Mouse (Mus musculus) midbrain, embryonic 12.5 days (tissue): ENCODE results near the gene Ubr7. TPM values are rescaled to one million over a fixed set of nuclear protein-coding genes. Genes with fewer than 3 reads are reported as not detected.

Experiments
- ATAC-seq: fragments of 200-750 bp; cut with Nextera tagmentation; 2 replicates; pipeline ENCODE4 v1.8.0; 2017; ENCODE audit warnings: low read depth, moderate TSS enrichment, moderate library complexity; ENCODE audit not compliant: low FRiP score
- H3K27ac ChIP-seq: fragments of 300-500 bp; sonication (generic); replicated peaks from 2 replicates; pipeline ENCODE4 v1.5.1; 2016; ENCODE audit warnings: mild to moderate bottlenecking
- H3K27me3 ChIP-seq: fragments of 300-500 bp; sonication (generic); 2 replicates; pipeline ENCODE4 v1.6.1; 2016; ENCODE audit warnings: mild to moderate bottlenecking
- H3K36me3 ChIP-seq: fragments of 300-500 bp; sonication (generic); 2 replicates; pipeline ENCODE4 v1.6.1; 2016
- H3K4me1 ChIP-seq: fragments of 300-500 bp; sonication (generic); 2 replicates; pipeline ENCODE4 v1.6.1; 2016
- H3K4me2 ChIP-seq: fragments of 300-500 bp; sonication (generic); replicated peaks from 2 replicates; pipeline ENCODE4 v1.6.1; 2016; ENCODE audit warnings: mild to moderate bottlenecking, moderate library complexity
- H3K4me3 ChIP-seq: fragments of 300-500 bp; sonication (generic); 2 replicates; pipeline ENCODE4 v1.5.1; 2016; ENCODE audit warnings: mild to moderate bottlenecking
- H3K9ac ChIP-seq: fragments of 300-500 bp; sonication (generic); replicated peaks from 2 replicates; pipeline ENCODE4 v1.6.1; 2016; ENCODE audit warnings: mild to moderate bottlenecking, moderate library complexity
- H3K9me3 ChIP-seq: fragments of 300-500 bp; sonication (generic); 2 replicates; pipeline ENCODE4 v1.6.1; 2016; ENCODE audit warnings: mild to moderate bottlenecking
- WGBS: fragments of 180-500 bp; shearing (Covaris S2); methylation state at CpG from one replicate; pipeline ENCODE4 v1.1.7; 2016; 5-methylcytosine and 5-hydroxymethylcytosine counted together
- polyA plus RNA-seq: library from polyadenylated mRNA; unstranded; fragments of >200 nt; fragmentation: Nextera tagmentation; extraction: Ambion mirVana; gene quantifications from 2 replicates; pipeline ENCODE4 v1.2.1, GENCODE M21; 2016

Gene Ubr7
- polyA plus RNA-seq, 1 experiment from 2014 or later = 54.1 TPM

DNA sequence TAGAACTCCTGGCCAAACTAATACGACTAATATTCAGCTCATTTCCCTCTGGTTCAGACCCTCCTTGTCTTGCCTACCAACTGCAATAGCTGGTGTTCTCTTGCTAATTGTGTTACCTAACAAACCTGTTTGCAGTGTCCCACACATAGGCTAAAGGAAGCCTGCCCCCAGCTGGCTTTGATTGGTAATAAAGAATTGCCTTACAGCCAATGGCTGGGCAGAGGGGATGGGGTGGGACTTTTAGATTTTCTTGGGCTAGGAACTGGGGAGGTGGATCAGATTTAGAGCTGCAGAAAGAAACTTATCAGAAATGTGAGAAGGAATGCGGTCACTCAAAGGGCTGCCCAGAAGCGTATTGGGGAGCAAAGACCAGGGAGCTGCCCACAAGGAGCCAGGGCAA lies 21.7 kb downstream of the Ubr7 start:
- WGBS = 59% methylated on average over 3 of the region's 3 CpGs

GRCm38 (mm10) chr12:102782841-102783240 lies 25.1 kb downstream of the Ubr7 start:
- no peak for ATAC-seq
- H3K4me1 ChIP-seq = no peaks in the 10 kb centered on the region
- H3K27ac ChIP-seq = no peak overlapping the region
- peaks cover 37% of the 10 kb centered on the region for H3K36me3 ChIP-seq
- no peak overlapping the region for H3K4me2 ChIP-seq
- H3K9me3 ChIP-seq = no peaks in the 10 kb centered on the region
- no peak overlapping the region for H3K4me3 ChIP-seq
- 91% methylated on average over 5 of the region's 5 CpGs for WGBS
- no peak overlapping the region for H3K9ac ChIP-seq
- H3K27me3 ChIP-seq = no peaks in the 10 kb centered on the region

More for the DNA sequence above, 21.7 kb downstream of the Ubr7 start:
- ATAC-seq = 0 out of 2 replicates have a peak, but pooled peaks have one; percentile 41
- Histone ChIP-seq H3K36me3 (peaks cover 40% of the 10 kb centered on the region), H3K27ac (no peak overlapping the region), H3K4me1 (no peaks in the 10 kb centered on the region), H3K27me3 (no peaks in the 10 kb centered on the region), H3K9ac (no peak overlapping the region), H3K4me2 (no peak overlapping the region), H3K9me3 (no peaks in the 10 kb centered on the region), H3K4me3 (no peak overlapping the region)

- no peak overlapping the region for H3K4me2 ChIP-seq
- H3K27me3 ChIP-seq = no peaks in the 10 kb centered on the region
- no peak overlapping the region for H3K9ac ChIP-seq
- no peak overlapping the region for H3K4me3 ChIP-seq
- H3K9me3 ChIP-seq = no peaks in the 10 kb centered on the region
- WGBS = 90% methylated on average over 19 of the region's 19 CpGs
- H3K4me1 ChIP-seq = no peaks in the 10 kb centered on the region
- no peak overlapping the region for H3K27ac ChIP-seq
- peaks cover 49% of the 10 kb centered on the region for H3K36me3 ChIP-seq
- no peak for ATAC-seq
Measured at GRCm38 (mm10) chr12:102784899-102785592, 27.3 kb downstream of the Ubr7 start.

DNA sequence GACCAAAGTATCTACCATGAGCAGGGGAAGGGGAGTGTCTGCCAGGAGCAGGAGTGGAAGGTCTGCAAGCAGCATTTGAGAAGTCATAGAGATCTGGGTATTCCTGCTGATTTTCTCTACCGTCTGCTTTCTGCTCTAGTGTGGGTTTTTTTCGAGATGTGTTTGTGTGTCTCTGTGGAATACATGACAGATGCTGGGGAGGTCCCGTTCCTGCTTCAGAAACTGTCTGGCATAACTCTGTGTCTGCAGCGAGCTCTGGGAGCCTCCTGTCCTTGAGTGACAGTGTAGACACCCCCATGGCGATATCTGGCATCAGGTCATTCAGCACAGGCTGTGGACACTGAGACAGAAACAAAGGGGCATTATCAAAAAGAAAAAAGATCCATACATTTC lies 27.8 kb downstream of the Ubr7 start:
- Histone ChIP-seq H3K4me3 (no peak overlapping the region), H3K9ac (no peak overlapping the region), H3K4me2 (no peak overlapping the region), H3K27me3 (no peaks in the 10 kb centered on the region), H3K36me3 (peaks cover 54% of the 10 kb centered on the region), H3K9me3 (no peaks in the 10 kb centered on the region), H3K4me1 (no peaks in the 10 kb centered on the region), H3K27ac (no peak overlapping the region)
- no peak for ATAC-seq
- WGBS = 87% methylated on average over 5 of the region's 5 CpGs

GRCm38 (mm10) chr12:102787927-102788326 lies 30.2 kb downstream of the Ubr7 start:
- Histone ChIP-seq H3K36me3 (peaks cover 76% of the 10 kb centered on the region), H3K9me3 (no peaks in the 10 kb centered on the region)
- ATAC-seq = no peak

GRCm38 (mm10) chr12:102799528-102799927 lies 41.8 kb downstream of the Ubr7 start:
- H3K4me3 ChIP-seq = no peak overlapping the region
- H3K9me3 ChIP-seq = no peaks in the 10 kb centered on the region
- no peak overlapping the region for H3K4me2 ChIP-seq
- H3K36me3 ChIP-seq = peaks cover 10% of the 10 kb centered on the region; the same call in 1 of the 2 replicates
- H3K9ac ChIP-seq = no peak overlapping the region
- H3K27me3 ChIP-seq = no peaks in the 10 kb centered on the region
- no peaks in the 10 kb centered on the region for H3K4me1 ChIP-seq
- no peak overlapping the region for H3K27ac ChIP-seq
- WGBS = 90% methylated on average over 2 of the region's 2 CpGs
- ATAC-seq = no peak

More at GRCm38 (mm10) chr12:102787927-102788326, 30.2 kb downstream of the Ubr7 start:
- 92% methylated on average over 7 of the region's 7 CpGs for WGBS
- no peak overlapping the region for H3K4me3 ChIP-seq
- H3K9ac ChIP-seq = no peak overlapping the region
- no peaks in the 10 kb centered on the region for H3K27me3 ChIP-seq
- H3K27ac ChIP-seq = no peak overlapping the region
- H3K4me2 ChIP-seq = no peak overlapping the region
- no peaks in the 10 kb centered on the region for H3K4me1 ChIP-seq

DNA sequence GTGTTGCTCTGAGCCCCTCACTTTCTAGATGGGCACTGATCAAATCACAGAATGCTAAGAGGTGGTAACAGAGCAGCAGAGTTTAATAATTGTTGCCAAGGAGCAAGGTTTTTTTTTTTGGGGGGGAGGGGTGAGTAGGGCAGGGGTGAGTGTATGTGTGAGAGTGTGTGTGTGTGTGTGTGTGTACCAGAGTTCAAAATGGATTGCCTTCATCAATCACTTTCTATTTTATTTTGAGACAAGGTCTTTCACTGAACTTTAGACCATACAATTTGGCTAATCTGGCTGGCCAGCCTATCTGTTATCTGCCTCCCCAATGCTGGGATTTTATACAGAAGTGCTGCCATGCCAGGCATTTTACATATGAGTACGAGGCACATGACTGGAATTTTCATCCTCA lies 57.1 kb downstream of the Ubr7 start:
- Histone ChIP-seq H3K27me3 (no peaks in the 10 kb centered on the region), H3K4me3 (no peak overlapping the region), H3K36me3 (peaks cover 17% of the 10 kb centered on the region), H3K4me2 (no peak overlapping the region), H3K4me1 (no peaks in the 10 kb centered on the region), H3K9me3 (no peaks in the 10 kb centered on the region), H3K9ac (no peak overlapping the region), H3K27ac (no peak overlapping the region)
- WGBS = 83% methylated on average over 1 of the region's 1 CpGs
- ATAC-seq = no peak

DNA sequence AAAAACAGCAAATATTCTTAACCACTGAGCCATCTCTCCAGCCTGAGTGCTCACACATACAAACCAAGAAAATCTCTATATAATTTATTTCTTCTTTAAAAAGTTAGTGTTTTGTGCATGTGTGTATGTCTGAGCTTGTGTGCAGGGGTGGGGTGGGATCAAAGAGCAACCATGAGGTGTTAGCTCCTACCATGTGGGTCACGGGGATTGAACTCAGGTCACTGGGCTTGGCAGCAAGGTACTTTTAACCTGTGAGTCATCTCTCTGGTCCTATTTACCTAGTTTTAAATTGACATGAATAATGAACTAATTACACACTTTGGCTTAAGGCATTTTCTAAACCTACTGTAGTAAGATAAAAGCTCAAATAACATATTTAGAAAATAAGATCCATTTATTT lies 68.6 kb downstream of the Ubr7 start:
- WGBS = 97% methylated on average over 1 of the region's 1 CpGs
- H3K36me3 ChIP-seq = no peaks in the 10 kb centered on the region
- H3K4me2 ChIP-seq = no peak overlapping the region
- ATAC-seq = no peak
- H3K9ac ChIP-seq = no peak overlapping the region
- H3K4me3 ChIP-seq = no peak overlapping the region
- no peaks in the 10 kb centered on the region for H3K9me3 ChIP-seq
- no peak overlapping the region for H3K27ac ChIP-seq
- no peaks in the 10 kb centered on the region for H3K4me1 ChIP-seq
- H3K27me3 ChIP-seq = no peaks in the 10 kb centered on the region

GRCm38 (mm10) chr12:102827119-102827518 lies 69.4 kb downstream of the Ubr7 start:
- H3K4me2 ChIP-seq = no peak overlapping the region
- no peaks in the 10 kb centered on the region for H3K9me3 ChIP-seq
- no peaks in the 10 kb centered on the region for H3K36me3 ChIP-seq
- H3K9ac ChIP-seq = no peak overlapping the region
- WGBS = 97% methylated on average over 1 of the region's 1 CpGs
- H3K4me3 ChIP-seq = no peak overlapping the region
- H3K27ac ChIP-seq = no peak overlapping the region
- no peak for ATAC-seq
- H3K4me1 ChIP-seq = no peaks in the 10 kb centered on the region
- H3K27me3 ChIP-seq = no peaks in the 10 kb centered on the region

Other genes with a start within 250 kb of the Ubr7 start
- gene Chga, start 203.0 kb upstream of the Ubr7 start, polyA plus RNA-seq = 44.6 and 48.1 TPM in 2 replicates
- gene Itpk1, start 53.0 kb upstream of the Ubr7 start, polyA plus RNA-seq = 15.4 and 17.2 TPM in 2 replicates
- 36.8 and 41.6 TPM in 2 replicates for gene Moap1, start 14.3 kb upstream of the Ubr7 start, polyA plus RNA-seq
- 12.6 TPM in 2 replicates for gene Tmem251, start 14.2 kb upstream of the Ubr7 start, polyA plus RNA-seq
- not detected in 2 replicates for gene Gm28051, start 202 bp upstream of the Ubr7 start, polyA plus RNA-seq
- gene Gon7, start 164 bp upstream of the Ubr7 start, polyA plus RNA-seq = 46.0 and 48.2 TPM in 2 replicates
- gene Gm20604, start 705 bp downstream of the Ubr7 start, polyA plus RNA-seq = 32.6 and 36.8 TPM in 2 replicates
- gene Btbd7, start 120.5 kb downstream of the Ubr7 start, polyA plus RNA-seq = 25.8 and 29.6 TPM in 2 replicates
- gene Cox8c, start 141.3 kb downstream of the Ubr7 start, polyA plus RNA-seq = not detected in 2 replicates
- gene Unc79, start 190.9 kb downstream of the Ubr7 start, polyA plus RNA-seq = 4.8 and 4.9 TPM in 2 replicates